Mouse (Mus musculus) forebrain, embryonic 15.5 days (tissue): ENCODE measurements around the gene Frmd4b. TPM values are rescaled to one million over a fixed set of nuclear protein-coding genes. Genes with fewer than 3 reads are reported as not detected.

Experiments
- ATAC-seq: fragments of 200-750 bp; cut with Nextera tagmentation; replicated peaks from 2 replicates; pipeline ENCODE4 v1.8.0; 2017; ENCODE audit warnings: mild to moderate bottlenecking, moderate TSS enrichment, moderate library complexity
- H3K27ac ChIP-seq: fragments of 300-500 bp; sonication (generic); replicated peaks from 2 replicates; pipeline ENCODE4 v1.5.1; 2015; ENCODE audit warnings: mild to moderate bottlenecking, inconsistent platforms
- H3K27me3 ChIP-seq: fragments of 300-500 bp; sonication (generic); 2 replicates; pipeline ENCODE4 v1.6.1; 2015; ENCODE audit warnings: inconsistent platforms
- H3K36me3 ChIP-seq: fragments of 300-500 bp; sonication (generic); 2 replicates; pipeline ENCODE4 v1.6.1; 2015; ENCODE audit warnings: mild to moderate bottlenecking, inconsistent platforms
- H3K4me1 ChIP-seq: fragments of 300-500 bp; sonication (generic); 2 replicates; pipeline ENCODE4 v1.6.1; 2015; ENCODE audit warnings: inconsistent platforms
- H3K4me2 ChIP-seq: fragments of 300-500 bp; sonication (generic); replicated peaks from 2 replicates; pipeline ENCODE4 v1.6.1; 2015; ENCODE audit warnings: mild to moderate bottlenecking, inconsistent platforms
- H3K4me3 ChIP-seq: fragments of 300-500 bp; sonication (generic); 2 replicates; pipeline ENCODE4 v1.5.1; 2015; ENCODE audit warnings: mild to moderate bottlenecking, inconsistent platforms
- H3K9ac ChIP-seq: fragments of 300-500 bp; sonication (generic); replicated peaks from 2 replicates; pipeline ENCODE4 v1.6.1; 2015; ENCODE audit warnings: mild to moderate bottlenecking, inconsistent platforms
- H3K9me3 ChIP-seq: fragments of 300-500 bp; sonication (generic); 2 replicates; pipeline ENCODE4 v1.6.1; 2016; ENCODE audit warnings: inconsistent platforms
- WGBS: fragments of 180-500 bp; shearing (Covaris S2); methylation state at CpG from one replicate; pipeline ENCODE4 v1.1.7; 2015; ENCODE audit warnings: mixed read lengths; 5-methylcytosine and 5-hydroxymethylcytosine counted together
- polyA plus RNA-seq: library from polyadenylated mRNA; unstranded; fragments of >200 nt; fragmentation: Nextera tagmentation; extraction: Ambion mirVana; gene quantifications from 2 replicates; pipeline ENCODE4 v1.2.1, GENCODE M21; 2015

Frmd4b gene
- polyA plus RNA-seq, 1 experiment from 2014 or later: 49.0 TPM

GRCm38 (mm10) chr6:97487535-97488081 lies 129.7 kb downstream of the Frmd4b start:
- no peaks in the 10 kb centered on the region for H3K27me3 ChIP-seq
- peak overlapping the region; percentile 52 for H3K9ac ChIP-seq
- H3K9me3 ChIP-seq: no peaks in the 10 kb centered on the region
- under 1% methylated on average over 40 of the region's 40 CpGs for WGBS
- peaks cover 32% of the 10 kb centered on the region for H3K4me1 ChIP-seq
- peak overlapping the region; percentile 48 for H3K4me3 ChIP-seq
- peak; percentile 77 for ATAC-seq
- H3K4me2 ChIP-seq: peak overlapping the region; percentile 97
- no peak overlapping the region for H3K27ac ChIP-seq
- H3K36me3 ChIP-seq: no peaks in the 10 kb centered on the region

DNA sequence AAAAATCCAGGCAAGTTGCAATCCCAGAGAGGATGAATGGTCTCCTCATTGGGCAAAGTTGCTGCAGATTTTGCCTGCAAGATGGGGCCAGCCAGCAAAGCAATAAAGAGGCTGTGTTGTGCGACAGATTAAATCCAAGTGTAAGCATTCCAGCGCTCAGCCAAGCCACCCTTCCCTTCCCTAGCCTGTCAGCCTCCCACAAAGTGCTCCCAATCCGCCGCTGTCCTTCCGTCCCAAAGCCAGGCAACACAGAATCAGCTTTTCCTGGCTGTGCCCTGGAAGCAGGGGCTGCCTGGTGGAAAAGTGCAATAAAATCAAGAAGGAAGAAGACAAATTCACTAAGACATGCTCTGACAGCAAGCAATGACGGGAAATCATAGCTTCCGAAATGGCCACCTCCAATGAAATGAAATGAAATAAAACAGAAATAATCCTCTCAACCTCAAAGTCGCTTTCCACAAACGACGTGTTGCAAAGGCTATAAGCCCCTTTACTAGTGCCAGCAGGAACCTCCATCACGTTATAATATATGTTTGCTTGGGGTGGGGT lies 130.5 kb downstream of the Frmd4b start:
- Histone ChIP-seq H3K9ac (peak overlapping the region; percentile 52), H3K27ac (no peak overlapping the region), H3K36me3 (no peaks in the 10 kb centered on the region), H3K4me2 (peak overlapping the region; percentile 97), H3K4me1 (peaks cover 32% of the 10 kb centered on the region), H3K4me3 (peak overlapping the region; percentile 48), H3K9me3 (no peaks in the 10 kb centered on the region), H3K27me3 (no peaks in the 10 kb centered on the region)
- 22% methylated on average over 11 of the region's 11 CpGs for WGBS
- no peak for ATAC-seq

GRCm38 (mm10) chr6:97485886-97486386 lies 131.4 kb downstream of the Frmd4b start:
- Histone ChIP-seq H3K27me3 (no peaks in the 10 kb centered on the region), H3K4me3 (no peak overlapping the region), H3K4me2 (no peak overlapping the region), H3K36me3 (no peaks in the 10 kb centered on the region), H3K9ac (no peak overlapping the region), H3K9me3 (no peaks in the 10 kb centered on the region), H3K27ac (no peak overlapping the region), H3K4me1 (peaks cover 32% of the 10 kb centered on the region)
- 71% methylated on average over 11 of the region's 11 CpGs for WGBS
- no peak for ATAC-seq

DNA sequence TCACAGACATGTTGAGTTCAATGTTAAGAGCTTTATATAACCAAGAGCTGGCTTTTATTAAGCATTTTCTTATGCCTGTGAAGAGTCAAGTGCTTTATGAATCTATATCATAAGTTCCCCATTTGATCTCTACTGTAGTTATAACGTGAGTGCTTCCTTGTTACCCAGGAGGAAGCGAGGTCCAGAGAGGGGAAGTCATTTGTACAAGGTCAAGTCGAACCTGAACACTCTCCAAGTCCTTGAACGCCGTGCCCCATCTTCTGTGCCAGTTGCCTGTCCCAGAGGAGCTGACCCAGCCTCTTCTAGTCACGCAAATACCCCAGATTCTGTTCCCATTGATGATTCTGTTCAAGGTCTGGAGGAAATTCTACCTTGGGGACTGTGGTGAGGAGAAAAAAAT lies 135.4 kb downstream of the Frmd4b start:
- Histone ChIP-seq H3K27ac (no peak overlapping the region), H3K9me3 (no peaks in the 10 kb centered on the region), H3K36me3 (no peaks in the 10 kb centered on the region), H3K27me3 (no peaks in the 10 kb centered on the region), H3K9ac (no peak overlapping the region), H3K4me3 (no peak overlapping the region), H3K4me1 (peaks cover 10% of the 10 kb centered on the region), H3K4me2 (no peak overlapping the region)
- no peak for ATAC-seq
- WGBS: 86% methylated on average over 6 of the region's 6 CpGs

GRCm38 (mm10) chr6:97478981-97479860 lies 138.1 kb downstream of the Frmd4b start:
- no peak overlapping the region for H3K27ac ChIP-seq
- 57% methylated on average over 19 of the region's 19 CpGs for WGBS
- H3K27me3 ChIP-seq: no peaks in the 10 kb centered on the region
- ATAC-seq: no peak
- H3K9ac ChIP-seq: no peak overlapping the region
- no peaks in the 10 kb centered on the region for H3K4me1 ChIP-seq
- no peak overlapping the region for H3K4me2 ChIP-seq
- no peaks in the 10 kb centered on the region for H3K36me3 ChIP-seq
- no peak overlapping the region for H3K4me3 ChIP-seq
- H3K9me3 ChIP-seq: no peaks in the 10 kb centered on the region

DNA sequence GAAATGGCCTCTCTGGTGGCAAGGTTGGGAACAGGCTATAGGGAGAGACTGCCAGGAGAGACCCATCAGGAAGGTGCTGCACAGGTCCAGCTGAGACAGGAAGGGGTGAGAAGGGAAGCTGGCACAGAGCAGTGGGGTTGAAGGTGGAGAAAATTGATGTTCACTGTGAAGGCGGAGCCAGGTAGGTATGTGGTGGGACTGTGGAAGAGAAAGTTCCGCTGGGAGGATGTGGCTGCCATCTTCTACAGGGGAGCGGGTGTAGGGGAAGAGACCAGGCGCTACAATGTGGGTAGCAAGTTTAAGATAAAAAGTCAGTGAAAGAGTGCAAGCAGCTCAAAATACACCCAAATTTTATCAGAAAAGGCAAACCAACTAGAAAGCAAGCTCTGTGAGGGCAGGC lies 143.7 kb downstream of the Frmd4b start:
- Histone ChIP-seq H3K27me3 (no peaks in the 10 kb centered on the region), H3K4me1 (no peaks in the 10 kb centered on the region), H3K27ac (no peak overlapping the region), H3K9ac (no peak overlapping the region), H3K4me3 (no peak overlapping the region), H3K9me3 (no peaks in the 10 kb centered on the region), H3K4me2 (no peak overlapping the region), H3K36me3 (no peaks in the 10 kb centered on the region)
- 99% methylated on average over 4 of the region's 4 CpGs for WGBS
- ATAC-seq: no peak

GRCm38 (mm10) chr6:97472873-97473550 lies 144.3 kb downstream of the Frmd4b start:
- Histone ChIP-seq H3K36me3 (no peaks in the 10 kb centered on the region), H3K4me3 (no peak overlapping the region), H3K4me2 (no peak overlapping the region), H3K9ac (no peak overlapping the region), H3K27me3 (no peaks in the 10 kb centered on the region), H3K4me1 (no peaks in the 10 kb centered on the region), H3K9me3 (no peaks in the 10 kb centered on the region), H3K27ac (no peak overlapping the region)
- no peak for ATAC-seq
- 89% methylated on average over 4 of the region's 4 CpGs for WGBS

- peaks cover 32% of the 10 kb centered on the region for H3K4me1 ChIP-seq
- no peaks in the 10 kb centered on the region for H3K27me3 ChIP-seq
- no peaks in the 10 kb centered on the region for H3K9me3 ChIP-seq
- H3K27ac ChIP-seq: no peak overlapping the region
- no peak overlapping the region for H3K9ac ChIP-seq
- WGBS: 68% methylated on average over 17 of the region's 17 CpGs
- ATAC-seq: no peak
- no peak overlapping the region for H3K4me2 ChIP-seq
- no peak overlapping the region for H3K4me3 ChIP-seq
- H3K36me3 ChIP-seq: no peaks in the 10 kb centered on the region
Measured at GRCm38 (mm10) chr6:97463898-97464524, 153.3 kb downstream of the Frmd4b start.

- Histone ChIP-seq H3K4me3 (no peak overlapping the region), H3K4me1 (peaks cover 47% of the 10 kb centered on the region), H3K9me3 (no peaks in the 10 kb centered on the region), H3K9ac (no peak overlapping the region), H3K4me2 (no peak overlapping the region), H3K36me3 (no peaks in the 10 kb centered on the region), H3K27me3 (no peaks in the 10 kb centered on the region), H3K27ac (peak overlapping the region; percentile 66)
- ATAC-seq: peak; percentile 78
Measured at GRCm38 (mm10) chr6:97462421-97462820, 154.9 kb downstream of the Frmd4b start.

GRCm38 (mm10) chr6:97459112-97459511 lies 158.2 kb downstream of the Frmd4b start:
- Histone ChIP-seq H3K4me1 (peaks cover 52% of the 10 kb centered on the region), H3K4me3 (no peak overlapping the region), H3K9me3 (no peaks in the 10 kb centered on the region), H3K36me3 (no peaks in the 10 kb centered on the region), H3K27me3 (no peaks in the 10 kb centered on the region), H3K9ac (no peak overlapping the region), H3K27ac (no peak overlapping the region), H3K4me2 (no peak overlapping the region)
- ATAC-seq: no peak
- 58% methylated on average over 7 of the region's 7 CpGs for WGBS

- no peak overlapping the region for H3K4me3 ChIP-seq
- H3K4me1 ChIP-seq: peaks cover 52% of the 10 kb centered on the region
- no peaks in the 10 kb centered on the region for H3K36me3 ChIP-seq
- H3K27me3 ChIP-seq: no peaks in the 10 kb centered on the region
- WGBS: 3% methylated on average over 9 of the region's 9 CpGs
- H3K4me2 ChIP-seq: peak overlapping the region; percentile 7; the same call in 1 of the 2 replicates
- no peak for ATAC-seq
- H3K9me3 ChIP-seq: no peaks in the 10 kb centered on the region
- H3K27ac ChIP-seq: no peak overlapping the region
- 0 out of 2 replicates have a peak overlapping the region, but pooled peaks have one; percentile 11 for H3K9ac ChIP-seq
Measured at GRCm38 (mm10) chr6:97458358-97458757, 159.0 kb downstream of the Frmd4b start.
